Mouse (Mus musculus): ENCODE data around the gene Patl2. TPM values are rescaled to one million over a fixed set of nuclear protein-coding genes. Genes with fewer than 3 reads are reported as not detected.

Patl2 gene
- polyA plus RNA-seq, 2 experiments, result 0.03 to 0.17 TPM

DNA sequence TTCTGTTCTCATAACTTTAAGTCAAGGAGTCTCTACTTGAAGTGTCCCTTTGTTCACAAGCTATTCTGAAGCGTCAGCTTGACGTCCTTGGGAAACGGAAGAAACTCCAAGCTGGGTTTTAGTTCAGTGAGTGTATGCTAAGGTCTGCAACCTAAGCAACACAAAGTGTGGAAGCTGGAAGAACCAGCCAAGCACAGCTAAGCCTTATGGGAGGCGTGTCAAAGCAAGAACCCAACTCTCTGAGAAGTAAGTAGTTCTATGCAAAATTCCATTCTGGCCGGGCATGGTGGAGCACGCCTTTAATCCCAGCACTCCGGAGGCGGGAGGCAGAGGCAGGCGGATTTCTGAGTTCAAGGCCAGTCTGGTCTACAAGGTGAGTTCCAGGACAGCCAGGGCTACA lies 45.6 kb upstream of the Patl2 start:
- TF ChIP-seq POLR2A (IDR thresholded peaks at IDR 0.05; ENCODE audit: borderline replicate concordance, extremely low read depth, insufficient read depth, insufficient read length), result no peak
- ATAC-seq (ENCODE audit: low FRiP score, low read depth) (no peak), DNase-seq (ENCODE audit: low spot score) (no peak)
- 88% methylated on average over 9 of the region's 9 CpGs for WGBS
- no peak overlapping the region for H3K9ac ChIP-seq (ENCODE audit: low read depth, low read length, severe bottlenecking)
- H3K4me1 ChIP-seq (ENCODE audit: control insufficient read depth, insufficient read depth, low read length), result no peaks in the 10 kb centered on the region; the same call in 1 of the 2 replicates
- H3K4me2 ChIP-seq (replicated peaks; ENCODE audit: low read depth, low read length, severe bottlenecking), result no peak overlapping the region
- no peaks in the 10 kb centered on the region for H3K27me3 ChIP-seq (ENCODE audit: control insufficient read depth, insufficient read depth, low read length)
- H3K36me3 ChIP-seq (ENCODE audit: control insufficient read depth, insufficient read depth, low read length), result no peaks in the 10 kb centered on the region
- no peaks in the 10 kb centered on the region for H3K9me3 ChIP-seq (ENCODE audit: control insufficient read depth, low read length)
- no peak overlapping the region for H3K4me3 ChIP-seq (replicated peaks; ENCODE audit: low read length)
- H3K27ac ChIP-seq (replicated peaks; ENCODE audit: low read depth, low read length), result no peak overlapping the region

DNA sequence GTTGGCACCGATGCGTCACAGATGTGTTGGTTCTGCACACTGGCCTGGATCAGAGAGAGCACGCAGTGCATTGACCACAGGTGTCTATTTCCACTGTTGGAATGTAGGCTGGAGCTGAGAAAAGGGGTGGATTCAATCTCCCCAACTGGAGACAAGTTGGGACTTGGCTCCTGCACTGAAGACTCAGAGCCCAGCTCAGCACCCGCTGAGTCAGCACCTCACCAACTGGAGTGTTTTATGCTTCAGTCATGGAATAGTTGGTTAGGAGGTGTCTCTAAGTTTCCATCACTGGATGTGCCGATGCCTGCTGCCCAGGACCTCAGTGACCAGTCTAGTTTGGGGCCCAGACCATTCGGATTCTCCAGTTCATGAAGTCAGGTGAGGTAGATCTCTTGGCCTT lies 44.4 kb upstream of the Patl2 start:
- Histone ChIP-seq H3K4me1 (ENCODE audit: control insufficient read depth, insufficient read depth, low read length) (no peaks in the 10 kb centered on the region; the same call in 1 of the 2 replicates), H3K4me3 (replicated peaks; ENCODE audit: low read length) (no peak overlapping the region), H3K9me3 (ENCODE audit: control insufficient read depth, low read length) (no peaks in the 10 kb centered on the region), H3K27ac (replicated peaks; ENCODE audit: low read depth, low read length) (no peak overlapping the region), H3K9ac (ENCODE audit: low read depth, low read length, severe bottlenecking) (no peak overlapping the region), H3K36me3 (ENCODE audit: control insufficient read depth, insufficient read depth, low read length) (no peaks in the 10 kb centered on the region), H3K27me3 (ENCODE audit: control insufficient read depth, insufficient read depth, low read length) (no peaks in the 10 kb centered on the region), H3K4me2 (replicated peaks; ENCODE audit: low read depth, low read length, severe bottlenecking) (no peak overlapping the region)
- DNase-seq (ENCODE audit: low spot score), result no peak
- WGBS, result 71% methylated on average over 6 of the region's 6 CpGs
- no peak for TF ChIP-seq POLR2A (IDR thresholded peaks at IDR 0.05; ENCODE audit: borderline replicate concordance, extremely low read depth, insufficient read depth, insufficient read length)
- ATAC-seq (ENCODE audit: low FRiP score, low read depth), result no peak

DNA sequence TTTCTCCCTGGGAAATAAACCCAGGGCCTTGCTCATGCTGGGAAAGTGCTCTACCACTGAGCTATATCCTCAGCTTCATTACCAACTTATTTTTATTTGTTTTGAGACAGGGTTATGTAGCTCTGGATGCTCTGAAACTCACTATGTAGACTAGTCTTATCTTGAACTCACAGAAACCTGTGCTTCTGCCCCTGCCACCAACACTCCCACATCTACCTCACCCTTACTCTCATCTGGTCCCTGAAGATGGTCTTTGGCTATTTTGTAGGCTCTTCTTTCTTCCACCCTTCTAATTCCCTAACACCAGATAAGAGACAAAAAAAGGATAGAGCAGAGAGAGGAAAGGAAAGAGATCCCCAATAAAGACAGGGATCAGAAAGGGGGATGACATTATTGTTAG lies 37.7 kb upstream of the Patl2 start:
- Histone ChIP-seq H3K4me1 (ENCODE audit: control insufficient read depth, insufficient read depth, low read length) (no peaks in the 10 kb centered on the region), H3K9ac (ENCODE audit: low read depth, low read length, severe bottlenecking) (no peak overlapping the region), H3K4me3 (replicated peaks; ENCODE audit: low read length) (no peak overlapping the region), H3K27ac (replicated peaks; ENCODE audit: low read depth, low read length) (no peak overlapping the region), H3K27me3 (ENCODE audit: control insufficient read depth, insufficient read depth, low read length) (no peaks in the 10 kb centered on the region), H3K4me2 (replicated peaks; ENCODE audit: low read depth, low read length, severe bottlenecking) (no peak overlapping the region), H3K36me3 (ENCODE audit: control insufficient read depth, insufficient read depth, low read length) (no peaks in the 10 kb centered on the region), H3K9me3 (ENCODE audit: control insufficient read depth, low read length) (no peaks in the 10 kb centered on the region)
- TF ChIP-seq POLR2A (IDR thresholded peaks at IDR 0.05; ENCODE audit: borderline replicate concordance, extremely low read depth, insufficient read depth, insufficient read length), result no peak
- DNase-seq (ENCODE audit: low spot score) (no peak), ATAC-seq (ENCODE audit: low FRiP score, low read depth) (no peak)

DNA sequence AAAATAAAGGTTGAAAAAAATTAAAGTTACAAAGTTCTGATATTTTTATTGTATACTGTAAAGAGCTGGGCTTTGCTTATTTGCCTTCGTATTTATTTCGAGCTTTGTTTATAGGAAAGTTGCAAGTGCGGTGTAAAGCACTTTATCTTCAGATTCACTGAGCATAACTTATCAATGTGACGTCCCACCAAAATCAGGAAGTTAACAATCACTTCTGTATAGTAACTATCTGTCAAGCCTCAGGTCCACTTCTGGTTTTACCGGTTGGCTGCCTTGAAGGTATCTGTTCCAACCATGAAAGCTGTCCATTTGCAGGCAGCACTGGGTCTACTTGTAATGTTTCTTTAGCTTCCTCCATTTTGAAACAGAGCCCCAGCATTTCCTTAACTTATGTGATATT lies 36.3 kb upstream of the Patl2 start:
- no peak overlapping the region for H3K4me2 ChIP-seq (replicated peaks; ENCODE audit: low read depth, low read length, severe bottlenecking)
- ATAC-seq (ENCODE audit: low FRiP score, low read depth), result no peak
- H3K36me3 ChIP-seq (ENCODE audit: control insufficient read depth, insufficient read depth, low read length), result no peaks in the 10 kb centered on the region
- no peak overlapping the region for H3K27ac ChIP-seq (replicated peaks; ENCODE audit: low read depth, low read length)
- no peak overlapping the region for H3K4me3 ChIP-seq (replicated peaks; ENCODE audit: low read length)
- no peak overlapping the region for H3K9ac ChIP-seq (ENCODE audit: low read depth, low read length, severe bottlenecking)
- no peaks in the 10 kb centered on the region for H3K27me3 ChIP-seq (ENCODE audit: control insufficient read depth, insufficient read depth, low read length)
- H3K4me1 ChIP-seq (ENCODE audit: control insufficient read depth, insufficient read depth, low read length), result no peaks in the 10 kb centered on the region
- no peaks in the 10 kb centered on the region for H3K9me3 ChIP-seq (ENCODE audit: control insufficient read depth, low read length)
- no peak for DNase-seq (ENCODE audit: low spot score)
- TF ChIP-seq POLR2A (IDR thresholded peaks at IDR 0.05; ENCODE audit: borderline replicate concordance, extremely low read depth, insufficient read depth, insufficient read length), result no peak
- WGBS, result 81% methylated on average over 5 of the region's 5 CpGs

DNA sequence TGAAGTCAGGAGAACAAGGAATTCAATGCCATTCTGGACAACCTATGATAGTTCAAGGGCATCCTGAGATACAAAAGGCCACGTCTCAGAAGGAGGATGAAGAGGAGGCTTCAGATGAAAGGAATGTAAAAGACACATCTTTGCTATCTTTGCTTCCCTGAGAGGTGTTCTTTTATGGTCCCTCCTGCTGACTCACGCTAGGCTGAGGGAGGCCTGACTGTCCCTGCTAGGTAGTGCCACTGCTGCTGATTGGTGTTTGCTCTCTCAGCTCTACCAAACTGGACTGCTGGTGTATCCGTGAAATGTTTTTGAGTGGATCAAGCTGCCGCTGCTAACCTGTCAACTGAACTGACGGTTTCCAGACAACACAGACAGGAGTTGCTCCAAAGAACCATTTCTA lies 35.8 kb upstream of the Patl2 start:
- 20% methylated on average over 5 of the region's 5 CpGs for WGBS
- H3K4me2 ChIP-seq (replicated peaks; ENCODE audit: low read depth, low read length, severe bottlenecking), result no peak overlapping the region
- no peaks in the 10 kb centered on the region for H3K36me3 ChIP-seq (ENCODE audit: control insufficient read depth, insufficient read depth, low read length)
- H3K9me3 ChIP-seq (ENCODE audit: control insufficient read depth, low read length), result no peaks in the 10 kb centered on the region
- TF ChIP-seq POLR2A (IDR thresholded peaks at IDR 0.05; ENCODE audit: borderline replicate concordance, extremely low read depth, insufficient read depth, insufficient read length), result no peak
- no peak overlapping the region for H3K27ac ChIP-seq (replicated peaks; ENCODE audit: low read depth, low read length)
- DNase-seq (ENCODE audit: low spot score), result no peak
- H3K9ac ChIP-seq (ENCODE audit: low read depth, low read length, severe bottlenecking), result no peak overlapping the region
- H3K4me1 ChIP-seq (ENCODE audit: control insufficient read depth, insufficient read depth, low read length), result no peaks in the 10 kb centered on the region
- no peaks in the 10 kb centered on the region for H3K27me3 ChIP-seq (ENCODE audit: control insufficient read depth, insufficient read depth, low read length)
- no peak overlapping the region for H3K4me3 ChIP-seq (replicated peaks; ENCODE audit: low read length)
- ATAC-seq (ENCODE audit: low FRiP score, low read depth), result no peak

DNA sequence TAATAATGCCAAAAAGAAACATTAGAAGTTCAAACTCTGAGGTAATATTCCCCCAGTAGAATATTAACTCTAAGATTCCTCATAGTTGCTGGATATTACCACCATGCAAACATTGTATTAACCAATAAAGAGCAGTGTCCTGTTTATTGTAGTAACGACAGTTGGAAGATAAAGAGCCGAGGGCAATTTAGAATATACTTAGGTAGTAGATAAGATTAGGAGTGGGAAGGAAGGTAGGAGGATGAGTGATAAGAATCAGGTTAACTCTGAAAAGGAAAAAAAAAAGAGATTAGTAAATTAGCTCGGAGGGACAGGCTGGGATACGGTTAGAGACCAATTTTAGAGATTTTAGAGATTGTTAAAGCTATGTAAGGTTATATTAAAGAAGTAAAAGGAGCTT lies 35.4 kb upstream of the Patl2 start:
- Histone ChIP-seq H3K4me2 (replicated peaks; ENCODE audit: low read depth, low read length, severe bottlenecking) (no peak overlapping the region), H3K27me3 (ENCODE audit: control insufficient read depth, insufficient read depth, low read length) (no peaks in the 10 kb centered on the region), H3K9me3 (ENCODE audit: control insufficient read depth, low read length) (no peaks in the 10 kb centered on the region), H3K9ac (ENCODE audit: low read depth, low read length, severe bottlenecking) (no peak overlapping the region), H3K27ac (replicated peaks; ENCODE audit: low read depth, low read length) (no peak overlapping the region), H3K4me1 (ENCODE audit: control insufficient read depth, insufficient read depth, low read length) (no peaks in the 10 kb centered on the region), H3K36me3 (ENCODE audit: control insufficient read depth, insufficient read depth, low read length) (no peaks in the 10 kb centered on the region), H3K4me3 (replicated peaks; ENCODE audit: low read length) (no peak overlapping the region)
- no peak for TF ChIP-seq POLR2A (IDR thresholded peaks at IDR 0.05; ENCODE audit: borderline replicate concordance, extremely low read depth, insufficient read depth, insufficient read length)
- 61% methylated on average over 4 of the region's 4 CpGs for WGBS
- no peak for ATAC-seq (ENCODE audit: low FRiP score, low read depth)
- DNase-seq (ENCODE audit: low spot score), result no peak
